Mouse (Mus musculus) MEL (cell line): Measurements from ENCODE around the gene Antxr1. TPM values are rescaled to one million over a fixed set of nuclear protein-coding genes. Genes with fewer than 3 reads are reported as not detected.

Experiments
- DNase-seq: peaks from one replicate; pipeline ENCODE4 v3.0.0; 2011; ENCODE audit warnings: low read depth, low spot score
- H3K27ac ChIP-seq: 2 replicates; pipeline ENCODE4 v1.5.1; 2012; ENCODE audit warnings: low read depth, mild to moderate bottlenecking, control low read depth, low read length, moderate library complexity; ENCODE audit not compliant: control insufficient read depth
- H3K27me3 ChIP-seq, 2 experiments: fragments of 150-350 bp in 1 of 2; sonication (generic) in 1 of 2; 2 replicates each; pipeline ENCODE4 v1.6.1; 2012; ENCODE audit warnings: low read length in 2 of 2, mild to moderate bottlenecking in 2 of 2, improper control_type of control experiment in 1 of 2, moderate library complexity in 1 of 2; ENCODE audit not compliant: insufficient read depth in 2 of 2, control insufficient read depth in 1 of 2
- H3K36me3 ChIP-seq, 2 experiments: 2 replicates each; pipeline ENCODE4 v1.6.1; 2012 to 2014; ENCODE audit warnings: low read length in 2 of 2, improper control_type of control experiment in 1 of 2, inconsistent platforms in 1 of 2, mild to moderate bottlenecking in 1 of 2; ENCODE audit not compliant: insufficient read depth in 2 of 2, control insufficient read depth in 1 of 2
- H3K4me1 ChIP-seq, 2 experiments: fragments of 150-350 bp in 1 of 2; sonication (generic) in 1 of 2; 2 replicates each; pipeline ENCODE4 v1.6.1; 2012; ENCODE audit warnings: low read length in 2 of 2, improper control_type of control experiment in 1 of 2, mild to moderate bottlenecking in 1 of 2; ENCODE audit not compliant: insufficient read depth in 2 of 2, control insufficient read depth in 1 of 2
- H3K4me3 ChIP-seq, 2 experiments: fragments of 150-350 bp in 1 of 2; sonication (generic) in 1 of 2; 2 replicates each; pipeline ENCODE4 v1.5.1; 2012; ENCODE audit warnings: low read depth in 2 of 2, low read length in 2 of 2, mild to moderate bottlenecking in 2 of 2, moderate library complexity in 2 of 2, control low read depth in 1 of 2, improper control_type of control experiment in 1 of 2; ENCODE audit not compliant: control insufficient read depth in 1 of 2, insufficient read depth in 1 of 2
- H3K79me2 ChIP-seq: 2 replicates; pipeline ENCODE4 v1.6.1; 2012; ENCODE audit warnings: mild to moderate bottlenecking, low read length, moderate library complexity; ENCODE audit not compliant: control insufficient read depth, poor library complexity, insufficient read depth
- H3K9ac ChIP-seq: 2 replicates; pipeline ENCODE4 v1.6.1; 2012; ENCODE audit warnings: low read depth, mild to moderate bottlenecking, control low read depth, low read length, moderate library complexity; ENCODE audit not compliant: control insufficient read depth, poor library complexity, severe bottlenecking
- H3K9me3 ChIP-seq: fragments of 150-350 bp; sonication (generic); replicated peaks from 2 replicates; pipeline ENCODE4 v1.6.1; 2012; ENCODE audit warnings: mild to moderate bottlenecking, low read length, improper control_type of control experiment, moderate library complexity; ENCODE audit not compliant: insufficient read depth
- BHLHE40 ChIP-seq: IDR thresholded peaks from 2 replicates; pipeline ENCODE4 v1.6.1; 2012; ENCODE audit warnings: low read depth, mild to moderate bottlenecking, inconsistent platforms, low read length, improper control_type of control experiment, borderline replicate concordance
- CHD1 ChIP-seq: IDR thresholded peaks from 2 replicates; pipeline ENCODE4 v1.6.1; 2012; ENCODE audit warnings: low read depth, mild to moderate bottlenecking, inconsistent platforms, low read length, improper control_type of control experiment
- CHD2 ChIP-seq: IDR thresholded peaks from 2 replicates; pipeline ENCODE4 v1.6.1; 2011; ENCODE audit warnings: low read length, improper control_type of control experiment
- CTCF ChIP-seq, 3 experiments: IDR thresholded peaks in 2 of 3; conservative IDR thresholded peaks in 1 of 3; 2 replicates each; pipeline ENCODE4 v1.5.1; 2011 to 2012; ENCODE audit warnings: low read length in 3 of 3, low read depth in 2 of 3, mild to moderate bottlenecking in 2 of 3, improper control_type of control experiment in 1 of 3, inconsistent platforms in 1 of 3, mixed read lengths in 1 of 3, moderate library complexity in 1 of 3; ENCODE audit not compliant: control insufficient read depth in 1 of 3, insufficient read depth in 1 of 3, poor library complexity in 1 of 3, severe bottlenecking in 1 of 3
- E2F4 ChIP-seq: IDR thresholded peaks from 2 replicates; pipeline ENCODE4 v1.6.1; 2011; ENCODE audit warnings: low read depth, low read length, improper control_type of control experiment, borderline replicate concordance
- EP300 ChIP-seq, 2 experiments: IDR thresholded peaks; 2 replicates each; pipeline ENCODE4 v1.6.1; 2011; ENCODE audit warnings: improper control_type of control experiment in 2 of 2, low read length in 2 of 2, low read depth in 1 of 2, mild to moderate bottlenecking in 1 of 2
- ETS1 ChIP-seq: IDR thresholded peaks from 2 replicates; pipeline ENCODE4 v1.6.1; 2012; ENCODE audit warnings: low read depth, mild to moderate bottlenecking, inconsistent platforms, low read length, improper control_type of control experiment, moderate library complexity
- GABPA ChIP-seq: IDR thresholded peaks from 2 replicates; pipeline ENCODE4 v1.6.1; 2012; ENCODE audit warnings: low read depth, mild to moderate bottlenecking, inconsistent platforms, low read length, improper control_type of control experiment, moderate library complexity
- GATA1 ChIP-seq: IDR thresholded peaks from 2 replicates; pipeline ENCODE4 v1.6.1; 2011; ENCODE audit warnings: low read depth, low read length, improper control_type of control experiment
- HCFC1 ChIP-seq: IDR thresholded peaks from 2 replicates; pipeline ENCODE4 v1.6.1; 2012; ENCODE audit warnings: low read depth, mild to moderate bottlenecking, inconsistent platforms, low read length, improper control_type of control experiment, moderate library complexity
- JUND ChIP-seq: IDR thresholded peaks from 2 replicates; pipeline ENCODE4 v1.6.1; 2011; ENCODE audit warnings: low read depth, mild to moderate bottlenecking, improper control_type of control experiment, low read length
- KAT2A ChIP-seq: conservative IDR thresholded peaks from 2 replicates; pipeline ENCODE4 v1.6.1; 2012; ENCODE audit warnings: low read depth, low read length, improper control_type of control experiment, inconsistent platforms
- MAFK ChIP-seq: IDR thresholded peaks from 2 replicates; pipeline ENCODE4 v1.6.1; 2011; ENCODE audit warnings: low read depth, mild to moderate bottlenecking, low read length, improper control_type of control experiment, borderline replicate concordance
- MAZ ChIP-seq: IDR thresholded peaks from 2 replicates; pipeline ENCODE4 v1.6.1; 2012; ENCODE audit warnings: low read depth, mild to moderate bottlenecking, inconsistent platforms, low read length, improper control_type of control experiment
- MEF2A ChIP-seq: IDR thresholded peaks from 2 replicates; pipeline ENCODE4 v1.6.1; 2014; ENCODE audit warnings: low read depth, mild to moderate bottlenecking, inconsistent platforms, low read length, improper control_type of control experiment; ENCODE audit not compliant: poor library complexity, insufficient replicate concordance, severe bottlenecking; ENCODE audit errors: extremely low read depth
- MXI1 ChIP-seq: IDR thresholded peaks from 2 replicates; pipeline ENCODE4 v1.6.1; 2011; ENCODE audit warnings: mild to moderate bottlenecking, low read depth, low read length, improper control_type of control experiment
- MYC ChIP-seq: IDR thresholded peaks from 2 replicates; pipeline ENCODE4 v1.6.1; 2011; ENCODE audit warnings: low read depth, mild to moderate bottlenecking, low read length, improper control_type of control experiment, moderate library complexity
- NRF1 ChIP-seq: IDR thresholded peaks from 2 replicates; pipeline ENCODE4 v1.6.1; 2014; ENCODE audit warnings: low read depth, mild to moderate bottlenecking, inconsistent platforms, low read length, improper control_type of control experiment, moderate library complexity; ENCODE audit not compliant: poor library complexity, insufficient read depth, severe bottlenecking
- POLR2A ChIP-seq, 2 experiments: IDR thresholded peaks; 2 replicates each; pipeline ENCODE4 v1.6.1; 2011 to 2012; ENCODE audit warnings: low read length in 2 of 2, mild to moderate bottlenecking in 2 of 2, control low read depth in 1 of 2, improper control_type of control experiment in 1 of 2, low read depth in 1 of 2, moderate library complexity in 1 of 2; ENCODE audit not compliant: control insufficient read depth in 1 of 2, insufficient read depth in 1 of 2, poor library complexity in 1 of 2
- RAD21 ChIP-seq: IDR thresholded peaks from 2 replicates; pipeline ENCODE4 v1.6.1; 2011; ENCODE audit warnings: mild to moderate bottlenecking, low read depth, low read length, improper control_type of control experiment
- RCOR1 ChIP-seq: IDR thresholded peaks from 2 replicates; pipeline ENCODE4 v1.6.1; 2012; ENCODE audit warnings: low read depth, mild to moderate bottlenecking, inconsistent platforms, low read length, improper control_type of control experiment
- SIN3A ChIP-seq: IDR thresholded peaks from 2 replicates; pipeline ENCODE4 v1.6.1; 2012; ENCODE audit warnings: low read length, improper control_type of control experiment, inconsistent platforms
- TAL1 ChIP-seq: IDR thresholded peaks from 2 replicates; pipeline ENCODE4 v1.6.1; 2012; ENCODE audit warnings: mild to moderate bottlenecking, inconsistent platforms, low read length, moderate library complexity, mixed read lengths
- TBP ChIP-seq: IDR thresholded peaks from 2 replicates; pipeline ENCODE4 v1.8.0; 2011; ENCODE audit warnings: low read depth, low read length, improper control_type of control experiment
- TCF12 ChIP-seq: IDR thresholded peaks from 2 replicates; pipeline ENCODE4 v1.6.1; 2014; ENCODE audit warnings: low read depth, mild to moderate bottlenecking, inconsistent platforms, low read length, improper control_type of control experiment, moderate library complexity
- UBTF ChIP-seq: IDR thresholded peaks from 2 replicates; pipeline ENCODE4 v1.6.1; 2012; ENCODE audit warnings: low read depth, mild to moderate bottlenecking, inconsistent platforms, low read length, improper control_type of control experiment, moderate library complexity, borderline replicate concordance; ENCODE audit not compliant: insufficient read depth
- USF1 ChIP-seq: IDR thresholded peaks from 2 replicates; pipeline ENCODE4 v1.6.1; 2014; ENCODE audit warnings: low read depth, mild to moderate bottlenecking, inconsistent platforms, low read length, improper control_type of control experiment, moderate library complexity
- USF2 ChIP-seq, 2 experiments: IDR thresholded peaks; 2 replicates each; pipeline ENCODE4 v1.6.1; 2011 to 2012; ENCODE audit warnings: improper control_type of control experiment in 2 of 2, low read length in 2 of 2, borderline replicate concordance in 1 of 2, inconsistent platforms in 1 of 2, low read depth in 1 of 2, mild to moderate bottlenecking in 1 of 2; ENCODE audit not compliant: insufficient read depth in 1 of 2
- polyA plus RNA-seq, 2 experiments: library from polyadenylated mRNA; stranded (reverse) in 1 of 2; unstranded in 1 of 2; fragments of >175 nt in 1 of 2; fragments of >200 nt in 1 of 2; gene quantifications; 2 replicates each; pipeline versions ENCODE4 v1.2.1 to v1.2.4; 2012; ENCODE audit warnings: low replicate concordance in 2 of 2, low read depth in 1 of 2; ENCODE audit not compliant: insufficient read length in 2 of 2, insufficient read depth in 1 of 2, missing spikeins in 1 of 2
- total RNA-seq: library from RNA; depleted of rRNA; stranded (reverse); fragments of 300-350 nt; gene quantifications from 2 replicates; pipeline ENCODE4 v1.2.3, GENCODE M21; 2012

Gene Antxr1
- total and polyA plus RNA-seq, 3 experiments = 0.10 TPM; not detected in 2

DNA sequence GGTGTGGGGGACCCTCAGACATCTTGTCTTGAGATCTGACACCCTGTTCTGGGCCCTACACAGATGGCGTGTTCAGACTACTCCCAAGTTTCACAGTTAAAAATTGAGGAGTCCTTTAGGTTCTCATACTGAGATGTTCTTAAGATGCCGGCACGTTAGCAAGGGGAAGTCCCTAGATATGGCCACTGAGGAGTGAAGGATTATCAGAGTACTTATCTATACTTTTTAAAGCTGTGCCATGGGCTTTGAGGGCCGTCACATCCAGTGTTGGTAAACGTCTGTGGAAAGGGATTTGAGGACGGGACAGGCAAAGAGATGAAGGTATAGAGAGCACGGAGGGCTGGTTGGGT is 182.4 kb downstream of the Antxr1 start:
- peak overlapping the region; percentile 32 to 57 for H3K4me3 ChIP-seq
- TF ChIP-seq RCOR1 (0 out of 2 replicates have a peak, but pooled peaks have one; percentile 30), JUND (no peak), E2F4 (no peak), CTCF (IDR thresholded peaks at IDR 0.05 in 2 of 3, conservative IDR thresholded peaks at IDR 0.05 in 1 of 3; ENCODE audit: control insufficient read depth in 1 of 3, insufficient read depth in 1 of 3, low read depth in 2 of 3, low read length in 3 of 3, poor library complexity in 1 of 3, severe bottlenecking in 1 of 3) (no peak), GATA1 (peak; percentile 12; the same call in 1 of the 2 replicates), EP300 (IDR thresholded peaks at IDR 0.05; ENCODE audit: low read depth in 1 of 2, low read length in 2 of 2) (0 out of 4 replicates have a peak, but pooled peaks of 1 of the 2 experiments have one; percentile 14), KAT2A (no peak), USF1 (no peak), ETS1 (no peak), TAL1 (no peak), GABPA (no peak), NRF1 (no peak), MXI1 (no peak; the same call in 1 of the 2 replicates), CHD2 (no peak), BHLHE40 (no peak), POLR2A (IDR thresholded peaks at IDR 0.05; ENCODE audit: control insufficient read depth in 1 of 2, insufficient read depth in 1 of 2, low read depth in 1 of 2, low read length in 2 of 2, poor library complexity in 1 of 2) (no peak), CHD1 (no peak), SIN3A (no peak), HCFC1 (no peak)
- H3K4me1 ChIP-seq = peaks cover 8 to 17% of the 10 kb centered on the region in 2 experiments
- H3K27me3 ChIP-seq = peaks cover 2 to 4% of the 10 kb centered on the region in 2 experiments
- H3K9ac ChIP-seq = peak overlapping the region; percentile 20; the same call in 1 of the 2 replicates
- peak overlapping the region; percentile 86 for H3K27ac ChIP-seq
- no peaks in the 10 kb centered on the region for H3K9me3 ChIP-seq
- no peaks in the 10 kb centered on the region for H3K79me2 ChIP-seq
- H3K36me3 ChIP-seq = peaks cover 0 to 4% of the 10 kb centered on the region in 2 experiments; a peak in 2 of 4 replicates
- DNase-seq = no peak

DNA sequence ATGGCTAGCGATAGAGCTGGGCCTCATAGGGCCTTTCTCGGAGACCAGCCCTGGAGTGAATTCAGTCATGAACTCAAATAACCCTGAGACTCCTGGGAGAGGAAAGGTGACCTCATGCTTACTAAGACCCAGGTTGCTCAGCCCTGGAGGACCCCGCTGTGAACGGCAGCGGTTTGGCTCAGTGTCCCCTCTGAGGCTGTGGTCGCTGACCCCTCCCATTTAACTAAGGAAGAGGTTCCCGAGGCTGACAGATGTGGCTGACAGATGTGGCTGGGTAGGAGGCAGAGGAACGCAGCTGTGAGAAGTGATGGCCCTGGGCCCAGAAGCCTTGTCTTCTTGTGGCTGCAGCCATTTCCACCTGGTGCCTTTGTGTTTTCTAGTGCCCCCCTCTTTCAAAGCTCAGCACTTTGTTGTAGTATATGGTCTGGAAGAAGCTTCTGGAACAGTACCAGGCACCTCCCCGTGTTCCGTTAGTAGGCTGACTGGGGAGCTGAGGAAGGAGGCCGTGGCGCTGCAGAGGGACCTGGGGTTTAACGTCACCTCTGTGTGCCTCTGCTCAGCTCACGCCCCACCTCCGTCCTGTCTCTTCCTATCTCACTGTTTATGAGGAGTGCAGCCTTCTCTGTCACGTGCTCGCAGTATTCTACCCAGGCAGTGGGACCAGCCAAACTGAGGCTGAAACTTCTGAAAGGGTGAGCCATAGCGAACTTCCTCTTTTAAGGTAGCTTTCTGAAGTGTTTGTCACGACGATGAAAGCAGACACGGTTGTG is 183.0 kb downstream of the Antxr1 start:
- DNase-seq = peak; percentile 94
- TF ChIP-seq TBP (0 out of 2 replicates have a peak, but pooled peaks have one; percentile 28), GATA1 (no peak), RAD21 (no peak), MYC (peak; percentile 85; the same call in 1 of the 2 replicates), MXI1 (peak; percentile 90), USF1 (peak; percentile 96), POLR2A (IDR thresholded peaks at IDR 0.05; ENCODE audit: control insufficient read depth in 1 of 2, insufficient read depth in 1 of 2, low read depth in 1 of 2, low read length in 2 of 2, poor library complexity in 1 of 2) (peak in 1 of 2 experiments; percentile 59; a peak in 2 of 4 replicates), MEF2A (no peak), MAZ (no peak), TCF12 (no peak; the same call in 1 of the 2 replicates), USF2 (IDR thresholded peaks at IDR 0.05; ENCODE audit: borderline replicate concordance in 1 of 2, insufficient read depth in 1 of 2, low read depth in 1 of 2, low read length in 2 of 2) (peak in 1 of 2 experiments; percentile 78; a peak in 2 of 4 replicates), HCFC1 (no peak), UBTF (no peak), MAFK (no peak), SIN3A (peak; percentile 85)

More for the DNA sequence above, 183.0 kb downstream of the Antxr1 start:
- H3K9ac ChIP-seq = peak overlapping the region; percentile 64
- peaks cover 0 to 4% of the 10 kb centered on the region in 2 experiments; a peak in 2 of 4 replicates for H3K36me3 ChIP-seq
- no peaks in the 10 kb centered on the region for H3K9me3 ChIP-seq
- H3K27ac ChIP-seq = peak overlapping the region; percentile 86
- H3K79me2 ChIP-seq = no peaks in the 10 kb centered on the region
- H3K27me3 ChIP-seq = peaks cover 4% of the 10 kb centered on the region in 2 experiments
- H3K4me3 ChIP-seq = peak overlapping the region; percentile 32 to 57
- peaks cover 8 to 17% of the 10 kb centered on the region in 2 experiments for H3K4me1 ChIP-seq
